Mouse (Mus musculus) E14TG2a.4 (cell line): ENCODE measurements around the gene Zdhhc8.

Experiments used
- CTCF ChIP-seq: conservative IDR thresholded peaks from 2 replicates; pipeline ENCODE4 v1.5.1; 2014; ENCODE audit warnings: low read length
- NANOG ChIP-seq: IDR thresholded peaks from 2 replicates; pipeline ENCODE4 v1.6.1; 2014; ENCODE audit warnings: borderline replicate concordance, low read length, mixed read lengths
- POU5F1 ChIP-seq: IDR thresholded peaks from 2 replicates; pipeline ENCODE4 v1.6.1; 2014; ENCODE audit warnings: low read length, borderline replicate concordance

- no peak for TF ChIP-seq CTCF
- TF ChIP-seq NANOG = no peak
- no peak for TF ChIP-seq POU5F1
Observed at GRCm38 (mm10) chr16:18197881-18198280, 37.1 kb downstream of the Zdhhc8 start.
